Mouse (Mus musculus): Measurements from ENCODE around the gene Rab12. TPM values are rescaled to one million over a fixed set of nuclear protein-coding genes. Genes with fewer than 3 reads are reported as not detected.
"Not testable (repeated sequence)": the region's sequence is repeated elsewhere in the genome, so short reads cannot be mapped to it uniquely, and the experiment has no call there.

The Rab12 gene
- 45.4 and 53.0 TPM in 2 replicates for polyA plus RNA-seq (2012; rRNA removed)

- peak; percentile 84 for DNase-seq
- WGBS, result 7% methylated on average over 71 of the region's 71 CpGs
- Histone ChIP-seq H3K4me3 (replicated peaks; ENCODE audit: extremely low read depth, low read depth, low read length) (peak within 1 kb of the TSS; percentile 92), H3K4me1 (ENCODE audit: control insufficient read depth, insufficient read depth, low read length) (peaks cover 12% of the 10 kb centered on the region)
- peak; percentile 68 for TF ChIP-seq CTCF (IDR thresholded peaks at IDR 0.05; ENCODE audit: insufficient read depth, low read length)
- TF ChIP-seq POLR2A (IDR thresholded peaks at IDR 0.05; ENCODE audit: borderline replicate concordance, extremely low read depth, low read depth, low read length), result peak; percentile 40; the same call in 1 of the 2 replicates
These were observed at the start of gene Rab12 for GRCm38 (mm10) chr17:66519554-66520553. Gene Rab12 (minus strand): TSS chr17:66519729.

GRCm38 (mm10) chr17:66564213-66564612 is 44.7 kb upstream of the Rab12 start:
- 42% methylated on average over 7 of the region's 7 CpGs for WGBS
- Histone ChIP-seq H3K4me1 (ENCODE audit: control insufficient read depth, insufficient read depth, low read length) (no peaks in the 10 kb centered on the region; the same call in 1 of the 2 replicates), H3K4me3 (replicated peaks; ENCODE audit: extremely low read depth, low read depth, low read length) (no peak overlapping the region)
- DNase-seq, result no peak
- no peak for TF ChIP-seq CTCF (IDR thresholded peaks at IDR 0.05; ENCODE audit: insufficient read depth, low read length)
- TF ChIP-seq POLR2A (IDR thresholded peaks at IDR 0.05; ENCODE audit: borderline replicate concordance, extremely low read depth, low read depth, low read length), result no peak

GRCm38 (mm10) chr17:66563551-66563950 is 44.0 kb upstream of the Rab12 start:
- DNase-seq, result no peak
- Histone ChIP-seq H3K4me1 (ENCODE audit: control insufficient read depth, insufficient read depth, low read length) (no peaks in the 10 kb centered on the region; the same call in 1 of the 2 replicates), H3K4me3 (replicated peaks; ENCODE audit: extremely low read depth, low read depth, low read length) (no peak overlapping the region)
- 49% methylated on average over 1 of the region's 1 CpGs for WGBS
- TF ChIP-seq CTCF (IDR thresholded peaks at IDR 0.05; ENCODE audit: insufficient read depth, low read length) (no peak), POLR2A (IDR thresholded peaks at IDR 0.05; ENCODE audit: borderline replicate concordance, extremely low read depth, low read depth, low read length) (no peak)

- WGBS, result 47% methylated on average over 2 of the region's 2 CpGs
- Histone ChIP-seq H3K4me3 (replicated peaks; ENCODE audit: extremely low read depth, low read depth, low read length) (no peak overlapping the region), H3K4me1 (ENCODE audit: control insufficient read depth, insufficient read depth, low read length) (no peaks in the 10 kb centered on the region; the same call in 1 of the 2 replicates)
- TF ChIP-seq POLR2A (IDR thresholded peaks at IDR 0.05; ENCODE audit: borderline replicate concordance, extremely low read depth, low read depth, low read length) (no peak), CTCF (IDR thresholded peaks at IDR 0.05; ENCODE audit: insufficient read depth, low read length) (no peak)
- no peak for DNase-seq
These were observed 41.9 kb upstream of the Rab12 start for GRCm38 (mm10) chr17:66561380-66561779.

- H3K4me1 ChIP-seq (ENCODE audit: control insufficient read depth, insufficient read depth, low read length), result no peaks in the 10 kb centered on the region; the same call in 1 of the 2 replicates
- TF ChIP-seq CTCF (IDR thresholded peaks at IDR 0.05; ENCODE audit: insufficient read depth, low read length) (peak; percentile 28; the same call in 1 of the 2 replicates), POLR2A (IDR thresholded peaks at IDR 0.05; ENCODE audit: borderline replicate concordance, extremely low read depth, low read depth, low read length) (no peak)
- no peak for DNase-seq
- H3K4me3 ChIP-seq (replicated peaks; ENCODE audit: extremely low read depth, low read depth, low read length), result no peak overlapping the region
- WGBS, result 89% methylated on average over 17 of the region's 17 CpGs
These were observed 39.1 kb upstream of the Rab12 start for GRCm38 (mm10) chr17:66558404-66559317.

- Histone ChIP-seq H3K4me3 (replicated peaks; ENCODE audit: extremely low read depth, low read depth, low read length) (no peak overlapping the region), H3K4me1 (ENCODE audit: control insufficient read depth, insufficient read depth, low read length) (no peaks in the 10 kb centered on the region)
- WGBS, result 83% methylated on average over 4 of the region's 4 CpGs
- no peak for DNase-seq
- TF ChIP-seq POLR2A (IDR thresholded peaks at IDR 0.05; ENCODE audit: borderline replicate concordance, extremely low read depth, low read depth, low read length) (no peak), CTCF (IDR thresholded peaks at IDR 0.05; ENCODE audit: insufficient read depth, low read length) (no peak)
These were observed 33.2 kb upstream of the Rab12 start for GRCm38 (mm10) chr17:66552690-66553089.

- no peak for DNase-seq
- no peak overlapping the region for H3K4me3 ChIP-seq (replicated peaks; ENCODE audit: extremely low read depth, low read depth, low read length)
- H3K4me1 ChIP-seq (ENCODE audit: control insufficient read depth, insufficient read depth, low read length), result no peaks in the 10 kb centered on the region
- 87% methylated on average over 5 of the region's 5 CpGs for WGBS
- TF ChIP-seq POLR2A (IDR thresholded peaks at IDR 0.05; ENCODE audit: borderline replicate concordance, extremely low read depth, low read depth, low read length), result no peak
- no peak for TF ChIP-seq CTCF (IDR thresholded peaks at IDR 0.05; ENCODE audit: insufficient read depth, low read length)
These were observed 31.0 kb upstream of the Rab12 start for GRCm38 (mm10) chr17:66550486-66550885.

- WGBS, result 91% methylated on average over 1 of the region's 1 CpGs
- DNase-seq, result no peak
- no peak for TF ChIP-seq CTCF (IDR thresholded peaks at IDR 0.05; ENCODE audit: insufficient read depth, low read length)
- no peak for TF ChIP-seq POLR2A (IDR thresholded peaks at IDR 0.05; ENCODE audit: borderline replicate concordance, extremely low read depth, low read depth, low read length)
- Histone ChIP-seq H3K4me3 (replicated peaks; ENCODE audit: extremely low read depth, low read depth, low read length) (no peak overlapping the region), H3K4me1 (ENCODE audit: control insufficient read depth, insufficient read depth, low read length) (no peaks in the 10 kb centered on the region)
These were observed 12.8 kb upstream of the Rab12 start for GRCm38 (mm10) chr17:66532285-66532684.

GRCm38 (mm10) chr17:66523396-66523795 is 3.9 kb upstream of the Rab12 start:
- H3K4me1 ChIP-seq (ENCODE audit: control insufficient read depth, insufficient read depth, low read length), result peaks cover 4% of the 10 kb centered on the region; the same call in 1 of the 2 replicates
- TF ChIP-seq CTCF (IDR thresholded peaks at IDR 0.05; ENCODE audit: insufficient read depth, low read length) (no peak), POLR2A (IDR thresholded peaks at IDR 0.05; ENCODE audit: borderline replicate concordance, extremely low read depth, low read depth, low read length) (no peak)
- no peak overlapping the region for H3K4me3 ChIP-seq (replicated peaks; ENCODE audit: extremely low read depth, low read depth, low read length)
- no peak for DNase-seq
- WGBS, result 30% methylated on average over 5 of the region's 5 CpGs

- H3K4me3 ChIP-seq (replicated peaks; ENCODE audit: extremely low read depth, low read depth, low read length); H3K4me1 ChIP-seq (ENCODE audit: control insufficient read depth, insufficient read depth, low read length); DNase-seq: not testable (repeated sequence)
- 79% methylated on average over 1 of the region's 1 CpGs for WGBS
These were observed 3.1 kb upstream of the Rab12 start for GRCm38 (mm10) chr17:66522631-66523030.

Data from lung, adult 2 months (tissue).